Mouse (Mus musculus) limb, embryonic 10.5 days (tissue): ENCODE measurements around the gene Olfr213. TPM values are rescaled to one million over a fixed set of nuclear protein-coding genes. Genes with fewer than 3 reads are reported as not detected.
"Not testable (repeated sequence)": the region's sequence is repeated elsewhere in the genome, so short reads cannot be mapped to it uniquely, and the experiment has no call there.

ENCODE experiments used
- DNase-seq: peaks from one replicate; pipeline ENCODE4 v3.0.0-alpha.2; 2017; ENCODE audit warnings: low spot score
- H3K27ac ChIP-seq: fragments of 300-500 bp; sonication (generic); 2 replicates; pipeline ENCODE4 v1.5.1; 2016; ENCODE audit warnings: mild to moderate bottlenecking
- H3K27me3 ChIP-seq: fragments of 300-500 bp; sonication (generic); 2 replicates; pipeline ENCODE4 v1.6.1; 2016; ENCODE audit warnings: low read depth, mild to moderate bottlenecking; ENCODE audit not compliant: poor library complexity, severe bottlenecking
- H3K36me3 ChIP-seq: fragments of 300-500 bp; sonication (generic); 2 replicates; pipeline ENCODE4 v1.6.1; 2016; ENCODE audit warnings: mild to moderate bottlenecking, moderate library complexity
- H3K4me1 ChIP-seq: fragments of 300-500 bp; sonication (generic); 2 replicates; pipeline ENCODE4 v1.6.1; 2016
- H3K4me3 ChIP-seq: fragments of 300-500 bp; sonication (generic); 2 replicates; pipeline ENCODE4 v1.5.1; 2016; ENCODE audit warnings: mild to moderate bottlenecking, moderate library complexity
- H3K9me3 ChIP-seq: fragments of 300-500 bp; sonication (generic); replicated peaks from 2 replicates; pipeline ENCODE4 v1.6.1; 2016; ENCODE audit warnings: mild to moderate bottlenecking
- WGBS: fragments of 180-500 bp; shearing (Covaris S2); methylation state at CpG from one replicate; pipeline ENCODE4 v1.1.7; 2016; 5-methylcytosine and 5-hydroxymethylcytosine counted together
- polyA plus RNA-seq: library from polyadenylated mRNA; unstranded; fragments of >200 nt; fragmentation: Nextera tagmentation; extraction: Ambion mirVana; gene quantifications from 2 replicates; pipeline ENCODE4 v1.2.1, GENCODE M21; 2016

Olfr213 gene
- polyA plus RNA-seq = not detected in 2 replicates

GRCm38 (mm10) chr6:116538156-116538555 is at the start of gene Olfr213:
Gene Olfr213, plus strand, starts transcription at chr6:116538456.
- Histone ChIP-seq H3K27ac (no peak within 1 kb of the TSS), H3K4me3 (no peak within 1 kb of the TSS), H3K9me3 (no peaks in the 10 kb centered on the region), H3K27me3 (no peaks in the 10 kb centered on the region), H3K4me1 (no peaks in the 10 kb centered on the region), H3K36me3 (no peaks in the 10 kb centered on the region)
- no peak for DNase-seq
- 80% methylated on average over 1 of the region's 1 CpGs for WGBS

- Histone ChIP-seq H3K27me3 (no peaks in the 10 kb centered on the region), H3K36me3 (no peaks in the 10 kb centered on the region), H3K27ac (no peak within 1 kb of the TSS), H3K9me3 (no peaks in the 10 kb centered on the region), H3K4me3 (no peak within 1 kb of the TSS), H3K4me1 (no peaks in the 10 kb centered on the region)
- 81% methylated on average over 4 of the region's 4 CpGs for WGBS
- DNase-seq = no peak
Observed at GRCm38 (mm10) chr6:116488791-116489190, 49.5 kb upstream of the Olfr213 start, which contains the start of gene Olfr211. Gene Olfr211, plus strand, starts transcription at chr6:116489091.

- Histone ChIP-seq H3K36me3 (no peaks in the 10 kb centered on the region), H3K27me3 (no peaks in the 10 kb centered on the region), H3K9me3 (no peaks in the 10 kb centered on the region), H3K4me1 (no peaks in the 10 kb centered on the region), H3K27ac (no peak overlapping the region), H3K4me3 (no peak overlapping the region)
- no peak for DNase-seq
- WGBS = 89% methylated on average over 5 of the region's 5 CpGs
Observed at GRCm38 (mm10) chr6:116493742-116494141, 44.5 kb upstream of the Olfr213 start.

- 83% methylated on average over 1 of the region's 1 CpGs for WGBS
- H3K4me3 ChIP-seq = no peak overlapping the region
- no peaks in the 10 kb centered on the region for H3K27me3 ChIP-seq
- H3K9me3 ChIP-seq = no peaks in the 10 kb centered on the region
- H3K4me1 ChIP-seq = no peaks in the 10 kb centered on the region
- no peaks in the 10 kb centered on the region for H3K36me3 ChIP-seq
- DNase-seq = no peak
- H3K27ac ChIP-seq = no peak overlapping the region
Observed at GRCm38 (mm10) chr6:116495960-116496359, 42.3 kb upstream of the Olfr213 start.

- not testable (repeated sequence) for H3K4me3 ChIP-seq, DNase-seq, H3K9me3 ChIP-seq, H3K27me3 ChIP-seq, H3K4me1 ChIP-seq, H3K36me3 ChIP-seq, H3K27ac ChIP-seq
- 92% methylated on average over 19 of the region's 20 CpGs for WGBS
Observed at GRCm38 (mm10) chr6:116506302-116507003, 31.8 kb upstream of the Olfr213 start, which contains the start of gene Olfr212. Gene Olfr212, plus strand, starts transcription at chr6:116506516.

GRCm38 (mm10) chr6:116514832-116515231 is 23.4 kb upstream of the Olfr213 start:
- H3K27me3 ChIP-seq = no peaks in the 10 kb centered on the region
- no peak overlapping the region for H3K27ac ChIP-seq
- H3K9me3 ChIP-seq = no peaks in the 10 kb centered on the region
- no peak overlapping the region for H3K4me3 ChIP-seq
- no peaks in the 10 kb centered on the region for H3K36me3 ChIP-seq
- no peaks in the 10 kb centered on the region for H3K4me1 ChIP-seq
- no peak for DNase-seq

GRCm38 (mm10) chr6:116542500-116542899 is 4.2 kb downstream of the Olfr213 start:
- no peak for DNase-seq
- H3K27ac ChIP-seq = no peak overlapping the region
- no peaks in the 10 kb centered on the region for H3K36me3 ChIP-seq
- WGBS = 88% methylated on average over 2 of the region's 2 CpGs
- no peaks in the 10 kb centered on the region for H3K9me3 ChIP-seq
- no peak overlapping the region for H3K4me3 ChIP-seq
- H3K27me3 ChIP-seq = no peaks in the 10 kb centered on the region
- no peaks in the 10 kb centered on the region for H3K4me1 ChIP-seq

- DNase-seq, H3K36me3 ChIP-seq, H3K27ac ChIP-seq, H3K27me3 ChIP-seq, H3K4me1 ChIP-seq, H3K9me3 ChIP-seq, H3K4me3 ChIP-seq: not testable (repeated sequence)
- 95% methylated on average over 11 of the region's 11 CpGs for WGBS
Observed at GRCm38 (mm10) chr6:116550841-116551240, 12.6 kb downstream of the Olfr213 start, which contains the start of gene Gm5580. Gene Gm5580, plus strand, starts transcription at chr6:116551141.

- H3K4me3 ChIP-seq = no peak within 1 kb of the TSS
- DNase-seq = no peak
- no peaks in the 10 kb centered on the region for H3K4me1 ChIP-seq
- no peaks in the 10 kb centered on the region for H3K9me3 ChIP-seq
- H3K27me3 ChIP-seq = no peaks in the 10 kb centered on the region
- H3K36me3 ChIP-seq = no peaks in the 10 kb centered on the region
- H3K27ac ChIP-seq = no peak within 1 kb of the TSS
- 81% methylated on average over 1 of the region's 1 CpGs for WGBS
Observed at GRCm38 (mm10) chr6:116553935-116554334, 15.7 kb downstream of the Olfr213 start, which contains the start of gene Olfr214. Gene Olfr214, plus strand, starts transcription at chr6:116554235.

- DNase-seq = no peak
- no peaks in the 10 kb centered on the region for H3K27me3 ChIP-seq
- no peak overlapping the region for H3K27ac ChIP-seq
- H3K4me3 ChIP-seq = no peak overlapping the region
- WGBS = 73% methylated on average over 3 of the region's 3 CpGs
- no peaks in the 10 kb centered on the region for H3K36me3 ChIP-seq
- no peaks in the 10 kb centered on the region for H3K9me3 ChIP-seq
- no peaks in the 10 kb centered on the region for H3K4me1 ChIP-seq
Observed at GRCm38 (mm10) chr6:116554952-116555351, 16.7 kb downstream of the Olfr213 start.

- Histone ChIP-seq H3K9me3 (no peaks in the 10 kb centered on the region), H3K27ac (no peak overlapping the region), H3K27me3 (no peaks in the 10 kb centered on the region), H3K4me1 (no peaks in the 10 kb centered on the region), H3K36me3 (no peaks in the 10 kb centered on the region), H3K4me3 (no peak overlapping the region)
- 40% methylated on average over 3 of the region's 3 CpGs for WGBS
- no peak for DNase-seq
Observed at GRCm38 (mm10) chr6:116569834-116570233, 31.6 kb downstream of the Olfr213 start.

GRCm38 (mm10) chr6:116584095-116584494 is 45.8 kb downstream of the Olfr213 start, which contains the start of gene Olfr215:
Gene Olfr215, minus strand, starts transcription at chr6:116584195.
- DNase-seq = no peak
- 89% methylated on average over 4 of the region's 4 CpGs for WGBS
- Histone ChIP-seq H3K27me3 (no peaks in the 10 kb centered on the region), H3K4me3 (no peak within 1 kb of the TSS), H3K9me3 (no peaks in the 10 kb centered on the region), H3K36me3 (no peaks in the 10 kb centered on the region), H3K27ac (no peak within 1 kb of the TSS), H3K4me1 (no peaks in the 10 kb centered on the region)
